22 mouse cellular contexts compared by ENCODE assay signal in genomic region chr1:122667619-122668018, GRCm38 (mm10).
A peak's percentile ranks its signal among the peaks of the same experiment; 100 is the strongest.
DNase-seq lines count a peak whose midpoint lies in the region; ATAC-seq lines count a peak whose summit lies in the region.
"Had no signal": no experiment of that assay in that cellular context is flagged by ENCODE, and none has a peak within 500 bp of the region (broad histone marks: within the 10 kb centered on the region; RNA-seq: fewer than 3 reads in every experiment).

No protein-coding gene starts in this region.

- 36% methylated on average over 5 of the region's 5 CpGs for WGBS in forebrain, embryonic 13.5 days
- WGBS in forebrain, embryonic 12.5 days, result 46% methylated on average over 5 of the region's 5 CpGs
- 42% methylated on average over 5 of the region's 5 CpGs for WGBS in hindbrain, embryonic 16.5 days
- WGBS in hindbrain, embryonic 11.5 days, result 53% methylated on average over 5 of the region's 5 CpGs
- 26% methylated on average over 5 of the region's 5 CpGs for WGBS in neural tube, embryonic 15.5 days

- no peak overlapping the region for H3K9ac ChIP-seq in forebrain, embryonic 13.5 days
- no peak overlapping the region for H3K9ac ChIP-seq in forebrain, embryonic 12.5 days
- no peak overlapping the region for H3K9ac ChIP-seq in hindbrain, embryonic 16.5 days (ENCODE audit: low read depth, low read length)
- no peak overlapping the region for H3K9ac ChIP-seq in hindbrain, embryonic 11.5 days (ENCODE audit: low read depth, low read length)
- no peak overlapping the region for H3K9ac ChIP-seq in neural tube, embryonic 15.5 days (replicated peaks)
- H3K9ac ChIP-seq: embryonic facial prominence, embryonic 13.5 days; intestine, embryonic 15.5 days had no signal

- H3K4me3 ChIP-seq in forebrain, embryonic 13.5 days, result no peak overlapping the region
- H3K4me3 ChIP-seq in forebrain, embryonic 12.5 days (replicated peaks), result no peak overlapping the region
- H3K4me3 ChIP-seq in hindbrain, embryonic 16.5 days (ENCODE audit: low read length), result no peak overlapping the region
- no peak overlapping the region for H3K4me3 ChIP-seq in hindbrain, embryonic 11.5 days (ENCODE audit: low read depth, low read length)
- H3K4me3 ChIP-seq in neural tube, embryonic 15.5 days (replicated peaks), result no peak overlapping the region
- H3K4me3 ChIP-seq: embryonic facial prominence, embryonic 13.5 days; heart, embryonic 10.5 days; intestine, embryonic 15.5 days had no signal

- H3K9me3 ChIP-seq in forebrain, embryonic 13.5 days (replicated peaks), result no peaks in the 10 kb centered on the region
- no peaks in the 10 kb centered on the region for H3K9me3 ChIP-seq in forebrain, embryonic 12.5 days
- H3K9me3 ChIP-seq in hindbrain, embryonic 16.5 days (ENCODE audit: control insufficient read depth, low read length), result no peaks in the 10 kb centered on the region
- H3K9me3 ChIP-seq in hindbrain, embryonic 11.5 days (ENCODE audit: control insufficient read depth, low read length), result no peaks in the 10 kb centered on the region
- H3K9me3 ChIP-seq in neural tube, embryonic 15.5 days (replicated peaks), result no peaks in the 10 kb centered on the region
- H3K9me3 ChIP-seq: embryonic facial prominence, embryonic 13.5 days; heart, embryonic 10.5 days; intestine, embryonic 15.5 days had no signal

- H3K4me2 ChIP-seq in forebrain, embryonic 13.5 days, result no peak overlapping the region
- H3K4me2 ChIP-seq in forebrain, embryonic 12.5 days, result no peak overlapping the region
- no peak overlapping the region for H3K4me2 ChIP-seq in hindbrain, embryonic 16.5 days (ENCODE audit: low read length)
- no peak overlapping the region for H3K4me2 ChIP-seq in hindbrain, embryonic 11.5 days (replicated peaks; ENCODE audit: low read depth, low read length)
- no peak overlapping the region for H3K4me2 ChIP-seq in neural tube, embryonic 15.5 days
- H3K4me2 ChIP-seq: embryonic facial prominence, embryonic 13.5 days; intestine, embryonic 15.5 days had no signal

- H3K36me3 ChIP-seq in forebrain, embryonic 13.5 days (ENCODE audit: poor library complexity, severe bottlenecking), result no peaks in the 10 kb centered on the region
- no peaks in the 10 kb centered on the region for H3K36me3 ChIP-seq in forebrain, embryonic 12.5 days (replicated peaks)
- no peaks in the 10 kb centered on the region for H3K36me3 ChIP-seq in hindbrain, embryonic 16.5 days (ENCODE audit: control insufficient read depth, insufficient read depth, low read length)
- H3K36me3 ChIP-seq in hindbrain, embryonic 11.5 days (ENCODE audit: control insufficient read depth, insufficient read depth, low read length), result no peaks in the 10 kb centered on the region
- no peaks in the 10 kb centered on the region for H3K36me3 ChIP-seq in neural tube, embryonic 15.5 days
- H3K36me3 ChIP-seq: embryonic facial prominence, embryonic 13.5 days; G1E; heart, embryonic 10.5 days; intestine, embryonic 15.5 days had no signal

- no peaks in the 10 kb centered on the region for H3K27me3 ChIP-seq in forebrain, embryonic 13.5 days
- no peaks in the 10 kb centered on the region for H3K27me3 ChIP-seq in forebrain, embryonic 12.5 days
- no peaks in the 10 kb centered on the region for H3K27me3 ChIP-seq in hindbrain, embryonic 16.5 days (replicated peaks; ENCODE audit: control insufficient read depth, insufficient read depth, low read length)
- no peaks in the 10 kb centered on the region for H3K27me3 ChIP-seq in hindbrain, embryonic 11.5 days (ENCODE audit: control insufficient read depth, insufficient read depth, low read length)
- H3K27me3 ChIP-seq in neural tube, embryonic 15.5 days (replicated peaks), result no peaks in the 10 kb centered on the region
- H3K27me3 ChIP-seq: embryonic facial prominence, embryonic 13.5 days; intestine, embryonic 15.5 days had no signal

- H3K4me1 ChIP-seq in forebrain, embryonic 13.5 days, result no peaks in the 10 kb centered on the region
- no peaks in the 10 kb centered on the region for H3K4me1 ChIP-seq in forebrain, embryonic 12.5 days
- H3K4me1 ChIP-seq in hindbrain, embryonic 16.5 days (ENCODE audit: control insufficient read depth, insufficient read depth, low read depth, low read length), result no peaks in the 10 kb centered on the region
- H3K4me1 ChIP-seq in hindbrain, embryonic 11.5 days (replicated peaks; ENCODE audit: control insufficient read depth, insufficient read depth, low read length), result no peaks in the 10 kb centered on the region
- 0 out of 2 replicates have a peak, but pooled peaks cover 4% of the 10 kb centered on the region for H3K4me1 ChIP-seq in neural tube, embryonic 15.5 days
- H3K4me1 ChIP-seq: embryonic facial prominence, embryonic 13.5 days; heart, embryonic 10.5 days; intestine, embryonic 15.5 days had no signal

- no peak for DNase-seq in hindbrain, embryonic 11.5 days (ENCODE audit: low spot score)
- DNase-seq in neural tube, embryonic 10.5 days (ENCODE audit: extremely low spot score, low spot score), result no peak
- DNase-seq: adrenal gland, postnatal 10 days; B cell, adult 2 months; cerebellum, adult 18-20 months; cerebellum, adult 9-11 months; cerebellum, postnatal 36 days; gastrocnemius, postnatal 10 days; heart, adult 18-20 months; heart, postnatal 10 days; heart, postnatal 4 days; kidney, adult 18-20 months had no signal

- peak; percentile 43; the same call in 1 of the 2 replicates for ATAC-seq in forebrain, embryonic 13.5 days
- no peak for ATAC-seq in forebrain, embryonic 12.5 days (ENCODE audit: low FRiP score)
- peak; percentile 56; the same call in 1 of the 2 replicates for ATAC-seq in hindbrain, embryonic 16.5 days
- no peak for ATAC-seq in hindbrain, embryonic 11.5 days (ENCODE audit: low FRiP score)
- peak; percentile 28; the same call in 1 of the 2 replicates for ATAC-seq in neural tube, embryonic 15.5 days (ENCODE audit: low FRiP score)
- no peak for ATAC-seq in monocyte, adult 5-6 weeks (replicated peaks; ENCODE audit: insufficient number of reproducible peaks, low FRiP score, low TSS enrichment, poor library complexity, severe bottlenecking)
- ATAC-seq: CD4-positive, CD25-positive, alpha-beta regulatory T cell, adult 4 months; intestine, embryonic 15.5 days had no signal

- H3K27ac ChIP-seq in forebrain, embryonic 13.5 days, result no peak overlapping the region
- no peak overlapping the region for H3K27ac ChIP-seq in forebrain, embryonic 12.5 days
- no peak overlapping the region for H3K27ac ChIP-seq in hindbrain, embryonic 16.5 days (ENCODE audit: low read depth, low read length)
- no peak overlapping the region for H3K27ac ChIP-seq in hindbrain, embryonic 11.5 days (ENCODE audit: low read depth, low read length)
- H3K27ac ChIP-seq in neural tube, embryonic 15.5 days (replicated peaks), result no peak overlapping the region
- H3K27ac ChIP-seq: embryonic facial prominence, embryonic 13.5 days; heart, embryonic 10.5 days; intestine, embryonic 15.5 days had no signal

Comparison
In these comparisons a context has a peak if more than half of its experiments do, and no peak if none do; other contexts are left out.
1. ATAC-seq: peak in forebrain, embryonic 13.5 days (single experiment), hindbrain, embryonic 16.5 days (single experiment) and neural tube, embryonic 15.5 days (single experiment); none in forebrain, embryonic 12.5 days (single experiment), hindbrain, embryonic 11.5 days (single experiment) and monocyte, adult 5-6 weeks (single experiment).